Mouse (Mus musculus) regulatory T cell (primary cell): ENCODE data around the gene St6galnac1.
"Not testable (repeated sequence)": the region's sequence is repeated elsewhere in the genome, so short reads cannot be mapped to it uniquely, and the experiment has no call there.

Source experiments
- in situ Hi-C: fragments of 300-600 bp; cut with MboI, MseI; formaldehyde crosslinking; loops from one replicate; pipeline ENCODE4 v1.15.1; 2025; ENCODE audit warnings: high pct_unique_total_duplicates

The St6galnac1 gene

GRCm38 (mm10) chr11:116775407-116775806 lies at the start of gene St6galnac1:
TSS of gene St6galnac1 (minus strand) at chr11:116775507.
- in situ Hi-C loops = no loop called here

DNA sequence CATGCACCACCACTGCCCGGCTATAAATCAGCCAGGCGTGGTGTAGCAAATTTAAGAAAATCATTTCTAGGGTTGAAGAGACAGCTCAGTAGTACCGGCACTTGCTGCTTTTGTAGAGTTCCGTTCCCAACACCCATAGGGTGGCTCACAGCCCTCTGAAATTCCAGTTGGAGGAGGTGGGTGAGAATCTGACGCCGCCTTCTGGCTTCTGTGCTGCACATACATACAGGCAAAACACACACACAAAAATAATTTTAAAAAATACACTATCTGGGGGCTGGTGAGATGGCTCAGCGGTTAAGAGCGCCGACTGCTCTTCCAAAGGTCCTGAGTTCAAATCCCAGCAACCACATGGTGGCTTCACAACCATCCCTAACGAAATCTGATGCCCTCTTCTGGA lies 48.6 kb upstream of the St6galnac1 start:
- in situ Hi-C loops = not testable (repeated sequence)

- in situ Hi-C loops = no loop called here
These were observed 47.9 kb upstream of the St6galnac1 start for GRCm38 (mm10) chr11:116823255-116823654.

- in situ Hi-C loops = no loop called here
These were observed 47.3 kb upstream of the St6galnac1 start for GRCm38 (mm10) chr11:116822626-116823025.

DNA sequence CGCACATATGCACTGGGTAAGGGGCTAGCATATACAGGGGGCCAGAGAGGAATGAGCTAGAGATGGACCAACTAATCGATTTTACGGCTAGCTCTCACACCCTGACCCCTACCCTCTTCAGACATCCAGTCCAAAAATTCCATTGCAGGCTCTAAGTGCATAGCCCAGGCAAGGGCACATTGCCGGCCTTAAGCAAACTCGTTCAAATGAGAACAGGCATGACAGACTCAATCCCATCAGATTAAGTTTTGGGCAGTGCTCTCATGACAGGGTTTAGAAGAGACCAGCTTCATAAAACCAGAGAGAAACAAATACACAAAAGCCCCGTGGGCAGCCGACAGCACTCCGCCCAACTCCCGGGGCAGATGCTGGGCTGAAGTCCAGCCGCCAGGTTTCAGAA lies 46.9 kb upstream of the St6galnac1 start:
- in situ Hi-C loops = no loop called here

DNA sequence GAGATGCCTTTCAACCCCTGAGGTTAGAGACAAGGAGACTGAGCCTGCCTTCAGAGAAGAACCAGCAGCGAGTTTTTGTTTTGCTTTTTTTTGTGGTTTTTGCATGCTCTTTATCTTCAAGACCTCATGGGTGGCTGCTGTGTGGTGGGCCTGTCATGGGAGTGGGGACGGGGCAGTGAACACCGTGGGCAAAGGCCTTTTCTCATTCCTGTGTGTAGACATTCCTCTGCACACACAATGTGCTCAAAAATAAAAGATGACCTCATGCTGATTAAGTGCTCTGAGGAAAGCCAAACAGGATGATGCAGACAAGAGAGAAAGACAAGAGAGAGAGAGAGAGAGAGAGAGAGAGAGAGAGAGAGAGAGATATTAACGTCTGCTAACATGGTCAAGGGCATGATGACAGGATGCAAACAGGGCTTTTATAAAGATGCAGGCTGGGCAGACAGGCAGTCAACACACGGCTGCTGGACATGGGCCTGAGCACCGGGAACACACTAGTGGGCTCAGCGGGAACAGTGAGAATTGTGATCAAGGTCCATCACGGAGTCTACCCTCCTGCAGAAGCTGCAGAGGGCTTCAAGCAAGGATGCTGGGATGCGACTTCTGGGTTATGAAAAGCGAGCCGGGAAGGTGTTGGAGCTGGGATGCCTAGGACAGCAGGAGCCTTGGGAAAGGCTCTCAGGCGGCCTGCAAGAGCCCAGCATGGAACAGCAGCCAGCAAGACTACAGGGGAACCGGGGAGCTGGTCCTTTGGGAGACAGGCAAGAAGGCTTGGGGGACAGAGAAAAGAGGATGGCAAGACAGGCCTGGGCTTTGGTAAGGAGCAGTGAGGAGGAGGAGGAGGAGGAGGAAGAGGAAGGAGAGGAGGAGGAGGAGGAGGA lies 46.0 kb upstream of the St6galnac1 start:
- in situ Hi-C loops = no loop called here

GRCm38 (mm10) chr11:116819932-116820593 lies 44.8 kb upstream of the St6galnac1 start:
- in situ Hi-C loops = no loop called here

GRCm38 (mm10) chr11:116818722-116819121 lies 43.4 kb upstream of the St6galnac1 start:
- in situ Hi-C loops = no loop called here

DNA sequence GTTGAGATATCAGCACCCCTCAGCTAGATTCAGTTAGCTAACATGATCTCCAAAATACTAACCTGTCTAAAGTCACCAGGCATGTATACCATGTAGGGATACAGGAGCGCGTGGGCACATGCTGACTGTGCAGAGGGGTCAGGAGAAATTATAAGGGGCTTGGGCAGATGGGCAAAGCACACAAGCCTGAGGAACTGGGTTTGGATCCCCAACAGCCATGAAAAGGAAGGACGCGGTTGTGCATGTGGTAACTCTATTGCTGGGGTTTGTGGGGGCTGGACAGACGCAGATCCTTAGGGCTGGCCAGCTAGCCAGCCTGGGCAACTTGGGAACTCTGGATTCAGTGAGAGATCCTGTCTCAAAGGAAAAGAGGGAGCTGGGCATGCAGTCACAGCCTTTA lies 42.3 kb upstream of the St6galnac1 start:
- in situ Hi-C loops = no loop called here

- in situ Hi-C loops = no loop called here
These were observed 41.5 kb upstream of the St6galnac1 start for GRCm38 (mm10) chr11:116816769-116817168.

- in situ Hi-C loops = no loop called here
These were observed 39.6 kb upstream of the St6galnac1 start for GRCm38 (mm10) chr11:116814884-116815415.

- in situ Hi-C loops = no loop called here
These were observed 39.0 kb upstream of the St6galnac1 start for GRCm38 (mm10) chr11:116814076-116814883.

DNA sequence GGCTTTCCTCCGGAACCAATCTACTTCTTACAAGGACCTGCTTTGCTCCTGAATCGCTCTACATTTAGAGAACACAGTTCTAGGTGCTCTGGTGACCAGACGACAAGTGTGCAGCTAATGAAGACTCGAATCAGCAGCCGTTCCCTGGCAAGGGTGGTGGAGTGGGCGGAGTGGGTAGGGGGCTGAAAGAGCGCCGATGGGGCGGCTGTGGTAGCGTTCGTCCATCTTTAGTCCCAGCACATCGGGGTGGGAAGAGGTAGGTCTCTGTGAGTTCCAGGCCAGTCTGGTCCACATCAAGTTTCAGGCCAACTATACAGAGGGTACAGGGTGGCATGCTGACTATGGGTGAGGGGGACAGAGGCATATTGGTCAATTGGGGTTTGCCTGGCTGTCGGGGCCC lies 38.3 kb upstream of the St6galnac1 start:
- in situ Hi-C loops = no loop called here

- in situ Hi-C loops = no loop called here
These were observed 37.7 kb upstream of the St6galnac1 start for GRCm38 (mm10) chr11:116812793-116813529.

GRCm38 (mm10) chr11:116810983-116811901 lies 35.9 kb upstream of the St6galnac1 start:
- in situ Hi-C loops = no loop called here

- in situ Hi-C loops = no loop called here
These were observed 35.2 kb upstream of the St6galnac1 start for GRCm38 (mm10) chr11:116810528-116810927.

DNA sequence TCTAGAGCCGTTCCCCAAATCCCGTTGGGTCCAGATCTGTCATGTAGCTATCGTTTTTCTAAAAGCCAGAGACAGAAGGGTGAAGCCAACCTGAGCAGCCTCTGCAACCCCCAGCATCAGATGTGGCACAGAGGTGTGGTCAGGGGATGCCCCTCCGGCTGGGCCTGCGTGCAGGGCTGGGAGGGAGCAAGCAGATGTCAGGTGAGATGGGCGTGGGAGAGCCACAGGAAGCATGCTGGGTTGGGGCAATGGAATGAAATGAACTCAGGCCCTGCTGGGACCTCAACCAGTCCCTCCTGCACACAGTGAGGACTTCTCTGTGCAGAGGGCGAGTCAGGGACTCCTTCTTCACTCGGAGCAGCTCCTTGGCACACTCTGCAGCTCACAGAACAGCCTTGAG lies 34.2 kb upstream of the St6galnac1 start:
- in situ Hi-C loops = loop anchor here (5.0 kb wide), 1 partner anchor 167 kb away; no protein-coding TSS in a partner anchor

- in situ Hi-C loops = loop anchor here (5.0 kb wide), 1 partner anchor 167 kb away; no protein-coding TSS in a partner anchor
These were observed 33.6 kb upstream of the St6galnac1 start for GRCm38 (mm10) chr11:116808811-116809395.

GRCm38 (mm10) chr11:116807938-116808606 lies 32.8 kb upstream of the St6galnac1 start:
- in situ Hi-C loops = loop anchor here (5.0 kb wide), 1 partner anchor 166 kb away; no protein-coding TSS in a partner anchor
